Mouse (Mus musculus) megakaryocyte, embryonic 14.5 days (primary cell): ENCODE measurements at regions not wholly inside any gene's neighbourhood (a gene's known extent, or its start where the extent isn't known, plus 50 kb on each side); places are given as distances from the start of the nearest gene placed in this dataset.

ENCODE experiments used
- FLI1 ChIP-seq: IDR thresholded peaks from 2 replicates; pipeline ENCODE4 v1.6.1; 2012; ENCODE audit warnings: low read length, inconsistent platforms, mixed read lengths
- GATA1 ChIP-seq: IDR thresholded peaks from 3 replicates; pipeline ENCODE4 v1.6.1; 2012; ENCODE audit warnings: mixed read lengths, low read length, inconsistent platforms, borderline replicate concordance

- no peak for TF ChIP-seq GATA1
- no peak for TF ChIP-seq FLI1
Measured at GRCm38 (mm10) chr4:7992944-7993343, 245.9 kb downstream of the Car8 start.
